Mouse (Mus musculus): ENCODE results near the gene Dpp6.

GRCm38 (mm10) chr5:27424484-27425080 lies 607.6 kb downstream of the Dpp6 start:
- no peak for TF ChIP-seq CTCF (IDR thresholded peaks at IDR 0.05 in 2 of 3, conservative IDR thresholded peaks at IDR 0.05 in 1 of 3; ENCODE audit: control insufficient read depth in 1 of 3, insufficient read depth in 1 of 3, low read depth in 2 of 3, low read length in 3 of 3, poor library complexity in 1 of 3, severe bottlenecking in 1 of 3)
- TF ChIP-seq ZC3H11A (IDR thresholded peaks at IDR 0.05; ENCODE audit: low read depth, low read length), result no peak
- no peak for TF ChIP-seq USF2 (IDR thresholded peaks at IDR 0.05; ENCODE audit: borderline replicate concordance in 1 of 2, insufficient read depth in 1 of 2, low read depth in 1 of 2, low read length in 2 of 2)
- TF ChIP-seq ZNF384 (IDR thresholded peaks at IDR 0.05; ENCODE audit: low read depth, low read length), result no peak
- TF ChIP-seq MEF2A (IDR thresholded peaks at IDR 0.05; ENCODE audit: extremely low read depth, insufficient replicate concordance, low read depth, low read length, poor library complexity, severe bottlenecking), result no peak
- no peak for TF ChIP-seq UBTF (IDR thresholded peaks at IDR 0.05; ENCODE audit: borderline replicate concordance, insufficient read depth, low read depth, low read length)
- no peak for TF ChIP-seq MYC (IDR thresholded peaks at IDR 0.05; ENCODE audit: low read depth, low read length)
- no peak for TF ChIP-seq USF1 (IDR thresholded peaks at IDR 0.05; ENCODE audit: low read depth, low read length)
- no peak for TF ChIP-seq SMC3 (IDR thresholded peaks at IDR 0.05; ENCODE audit: low read depth, low read length)
- TF ChIP-seq EP300 (IDR thresholded peaks at IDR 0.05; ENCODE audit: low read depth in 1 of 2, low read length in 2 of 2), result no peak
- TF ChIP-seq ZMIZ1 (IDR thresholded peaks at IDR 0.05; ENCODE audit: low read depth, low read length), result no peak
- TF ChIP-seq SIN3A (IDR thresholded peaks at IDR 0.05; ENCODE audit: low read length), result no peak
- no peak for TF ChIP-seq ZKSCAN1 (IDR thresholded peaks at IDR 0.05; ENCODE audit: low read depth, low read length)
- TF ChIP-seq POLR2A (IDR thresholded peaks at IDR 0.05; ENCODE audit: control insufficient read depth in 1 of 2, insufficient read depth in 1 of 2, low read depth in 1 of 2, low read length in 2 of 2, poor library complexity in 1 of 2), result no peak

Measured in MEL (cell line).